Mouse (Mus musculus): Measurements from ENCODE around the gene Gpatch8. TPM values are rescaled to one million over a fixed set of nuclear protein-coding genes. Genes with fewer than 3 reads are reported as not detected.

Gpatch8 gene
- polyA plus RNA-seq, 1 experiment from 2014 or later, result 45.7 TPM

DNA sequence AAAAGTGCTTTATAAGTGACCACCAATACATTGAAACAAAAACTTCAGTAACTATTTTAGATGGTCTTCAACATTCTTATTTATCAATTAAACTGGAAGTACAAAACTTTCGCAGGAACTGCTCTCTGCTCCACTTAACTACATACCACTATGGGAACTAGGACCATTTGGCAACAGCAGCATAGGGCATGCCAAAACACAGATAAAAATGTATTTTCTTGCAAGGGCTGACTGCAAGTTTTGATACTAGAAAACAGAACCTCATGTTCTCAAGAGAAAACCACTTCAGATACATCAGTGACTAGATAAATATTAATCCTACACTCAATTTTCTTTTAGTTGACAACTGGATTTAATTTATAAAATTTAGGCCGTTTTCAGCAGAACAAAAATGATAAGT lies 22.1 kb downstream of the Gpatch8 start:
- H3K9me3 ChIP-seq, result no peaks in the 10 kb centered on the region
- H3K36me3 ChIP-seq, result peaks cover 9% of the 10 kb centered on the region; the same call in 1 of the 2 replicates
- H3K27me3 ChIP-seq (ENCODE audit: insufficient read depth, poor library complexity, severe bottlenecking), result no peaks in the 10 kb centered on the region
- H3K4me3 ChIP-seq, result no peak overlapping the region
- no peak overlapping the region for H3K27ac ChIP-seq
- no peak for DNase-seq (ENCODE audit: low spot score)
- 81% methylated on average over 2 of the region's 2 CpGs for WGBS
- H3K4me1 ChIP-seq, result 0 out of 2 replicates have a peak, but pooled peaks cover 6% of the 10 kb centered on the region

DNA sequence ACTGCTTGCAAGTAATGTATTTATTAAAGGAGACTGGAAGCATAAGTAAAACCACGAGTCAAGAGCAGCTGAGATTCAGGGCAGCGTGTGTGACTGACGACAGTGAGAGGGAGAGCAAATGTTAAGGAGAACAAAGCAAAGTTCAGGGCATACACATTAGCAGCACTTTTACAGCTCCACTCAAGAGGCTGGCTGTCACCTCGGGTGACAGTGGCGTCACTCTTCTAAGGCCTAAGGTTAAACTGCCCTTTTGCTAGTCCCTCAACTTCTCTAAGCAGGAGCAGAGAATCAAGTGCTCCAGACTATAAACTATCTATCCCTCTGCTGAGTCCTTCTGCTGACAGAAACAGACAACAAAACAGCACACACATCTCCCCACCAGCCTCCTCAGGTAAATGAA lies 24.8 kb downstream of the Gpatch8 start:
- 0 out of 2 replicates have a peak overlapping the region, but pooled peaks have one; percentile 11 for H3K27ac ChIP-seq
- no peak overlapping the region for H3K4me3 ChIP-seq

DNA sequence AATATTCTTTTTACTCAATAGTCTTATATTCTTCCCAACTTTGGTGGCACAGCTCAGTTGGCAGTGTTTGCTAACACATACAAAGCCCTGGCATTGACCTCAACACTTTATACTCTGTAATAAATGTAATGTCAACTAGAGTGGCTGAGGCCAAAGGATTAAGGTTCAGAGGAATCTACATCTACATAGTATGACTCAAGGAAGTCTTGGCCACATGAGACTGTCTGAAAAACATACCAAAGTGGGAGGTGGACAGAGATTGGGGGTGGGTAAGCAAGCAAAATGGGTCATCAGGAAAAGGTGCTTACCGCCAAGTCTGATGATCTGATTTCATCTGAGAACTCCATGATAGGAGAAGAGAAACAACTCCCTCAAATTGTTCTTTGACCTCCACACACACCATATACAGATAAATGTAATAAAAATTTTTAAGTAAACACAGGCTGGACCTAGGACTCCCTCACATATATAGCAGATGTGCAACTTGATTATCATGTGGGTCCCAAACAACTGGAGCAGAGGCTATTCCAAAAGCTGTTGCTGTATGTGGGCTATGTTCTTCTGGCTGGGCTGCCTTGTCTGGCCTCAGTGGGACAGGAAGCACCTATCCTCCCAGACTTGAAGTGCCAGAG lies 41.3 kb downstream of the Gpatch8 start:
- no peak for DNase-seq (ENCODE audit: low spot score)
- Histone ChIP-seq H3K4me1 (no peaks in the 10 kb centered on the region; the same call in 1 of the 2 replicates), H3K4me3 (no peak overlapping the region), H3K27ac (no peak overlapping the region), H3K27me3 (ENCODE audit: insufficient read depth, poor library complexity, severe bottlenecking) (no peaks in the 10 kb centered on the region), H3K36me3 (peaks cover 35% of the 10 kb centered on the region), H3K9me3 (no peaks in the 10 kb centered on the region)
- WGBS, result 93% methylated on average over 1 of the region's 1 CpGs

More for the DNA sequence above, 24.8 kb downstream of the Gpatch8 start:
- WGBS, result 41% methylated on average over 5 of the region's 5 CpGs
- DNase-seq (ENCODE audit: low spot score), result no peak
- peaks cover 7% of the 10 kb centered on the region for H3K36me3 ChIP-seq
- no peaks in the 10 kb centered on the region for H3K27me3 ChIP-seq (ENCODE audit: insufficient read depth, poor library complexity, severe bottlenecking)
- H3K9me3 ChIP-seq, result no peaks in the 10 kb centered on the region
- H3K4me1 ChIP-seq, result 0 out of 2 replicates have a peak, but pooled peaks cover 6% of the 10 kb centered on the region

DNA sequence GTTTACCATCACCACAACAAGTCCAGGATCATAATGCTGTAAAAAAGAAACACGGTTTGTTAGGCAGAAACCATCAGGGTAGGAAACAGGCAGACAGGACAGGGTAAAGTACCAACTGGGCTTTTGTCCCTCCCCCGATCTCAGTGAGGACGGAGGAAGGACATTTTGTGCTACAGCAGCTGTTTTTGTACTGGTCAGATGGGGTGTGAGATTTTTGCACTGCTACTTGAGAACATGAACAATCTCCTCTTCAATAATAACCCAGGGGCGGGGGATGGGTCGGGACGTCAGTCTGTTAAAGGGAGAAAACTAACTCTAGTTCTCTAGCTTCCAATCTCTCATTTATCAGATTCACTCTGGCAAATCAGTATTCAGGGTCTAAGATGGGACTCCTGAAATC lies 46.0 kb downstream of the Gpatch8 start:
- 78% methylated on average over 6 of the region's 6 CpGs for WGBS
- Histone ChIP-seq H3K27me3 (ENCODE audit: insufficient read depth, poor library complexity, severe bottlenecking) (no peaks in the 10 kb centered on the region), H3K9me3 (no peaks in the 10 kb centered on the region), H3K4me1 (no peaks in the 10 kb centered on the region; the same call in 1 of the 2 replicates), H3K4me3 (no peak overlapping the region), H3K27ac (no peak overlapping the region), H3K36me3 (peaks cover 37% of the 10 kb centered on the region)
- no peak for DNase-seq (ENCODE audit: low spot score)

DNA sequence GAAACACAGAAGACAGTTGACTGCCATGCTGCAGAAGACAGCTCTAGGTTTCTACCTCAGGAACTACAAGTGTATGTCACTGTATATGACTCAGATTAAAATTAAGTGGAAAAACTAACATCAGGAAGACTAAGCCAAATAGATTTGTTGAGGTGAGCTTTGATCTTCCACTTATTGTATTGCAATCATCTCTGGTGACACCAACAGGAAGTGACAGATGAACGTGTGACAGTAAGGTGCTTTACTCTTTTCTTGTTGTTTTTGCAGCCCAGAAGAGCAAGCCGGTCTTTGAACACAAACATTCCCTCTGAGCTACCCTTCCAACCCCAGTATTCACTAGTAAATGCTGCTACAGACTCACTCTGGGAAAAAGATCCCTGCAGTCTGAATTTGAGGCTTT lies 59.5 kb downstream of the Gpatch8 start:
- H3K4me3 ChIP-seq, result no peak overlapping the region
- peaks cover 13% of the 10 kb centered on the region; the same call in 1 of the 2 replicates for H3K4me1 ChIP-seq
- 75% methylated on average over 2 of the region's 2 CpGs for whole genome bisulfite sequencing
- no peak overlapping the region for H3K27ac ChIP-seq
- no peaks in the 10 kb centered on the region for H3K9me3 ChIP-seq
- DNase-seq (ENCODE audit: low spot score), result no peak
- peaks cover 66% of the 10 kb centered on the region for H3K36me3 ChIP-seq
- H3K27me3 ChIP-seq (ENCODE audit: insufficient read depth, poor library complexity, severe bottlenecking), result no peaks in the 10 kb centered on the region

DNA sequence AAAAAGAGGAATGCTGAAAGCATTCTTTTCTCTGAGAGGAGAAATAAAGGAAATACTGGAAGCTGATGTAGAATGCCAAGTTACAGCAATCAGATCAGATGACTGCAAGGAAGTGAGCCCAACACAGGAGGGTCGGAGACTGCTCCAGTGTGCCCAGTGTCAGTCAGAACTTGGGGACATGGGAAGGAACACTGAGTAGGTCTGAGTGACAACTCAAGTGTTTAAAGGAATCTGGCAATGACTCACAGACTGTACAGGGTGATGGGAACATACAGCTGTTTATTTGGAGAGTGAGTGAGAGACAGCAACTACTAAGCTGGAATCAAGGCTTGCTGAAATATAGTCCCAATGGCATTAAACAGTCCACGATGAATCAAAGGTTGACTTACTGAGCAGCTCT lies 60.0 kb downstream of the Gpatch8 start:
- no peaks in the 10 kb centered on the region for H3K27me3 ChIP-seq (ENCODE audit: insufficient read depth, poor library complexity, severe bottlenecking)
- H3K36me3 ChIP-seq, result peaks cover 64% of the 10 kb centered on the region
- no peaks in the 10 kb centered on the region for H3K9me3 ChIP-seq
- H3K4me3 ChIP-seq, result no peak overlapping the region
- no peak overlapping the region for H3K27ac ChIP-seq
- DNase-seq (ENCODE audit: low spot score), result no peak
- WGBS, result 87% methylated on average over 2 of the region's 2 CpGs
- H3K4me1 ChIP-seq, result peaks cover 13% of the 10 kb centered on the region; the same call in 1 of the 2 replicates

DNA sequence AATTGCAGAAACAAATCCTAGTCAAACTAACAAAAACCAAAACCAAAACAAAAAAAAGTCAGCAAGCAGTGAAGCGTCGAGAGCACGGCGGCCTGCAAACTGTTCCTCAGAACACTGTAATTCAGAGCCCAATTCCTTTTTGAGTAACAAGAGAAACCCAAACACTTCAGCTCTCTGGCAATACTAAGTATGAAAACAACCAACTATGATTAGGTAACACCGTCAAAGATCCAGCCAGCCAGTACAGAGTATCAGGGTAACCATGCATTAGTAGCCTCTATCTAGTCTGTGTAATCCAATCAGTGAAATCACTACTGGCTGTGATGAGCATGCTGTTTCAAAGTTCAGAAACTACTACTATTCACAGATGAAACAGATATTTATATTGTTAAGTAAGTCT lies 60.5 kb downstream of the Gpatch8 start:
- H3K9me3 ChIP-seq, result no peaks in the 10 kb centered on the region
- no peaks in the 10 kb centered on the region for H3K27me3 ChIP-seq (ENCODE audit: insufficient read depth, poor library complexity, severe bottlenecking)
- no peak overlapping the region for H3K4me3 ChIP-seq
- H3K4me1 ChIP-seq, result peaks cover 13% of the 10 kb centered on the region; the same call in 1 of the 2 replicates
- 94% methylated on average over 5 of the region's 5 CpGs for WGBS
- H3K27ac ChIP-seq, result no peak overlapping the region
- no peak for DNase-seq (ENCODE audit: low spot score)
- peaks cover 62% of the 10 kb centered on the region for H3K36me3 ChIP-seq

DNA sequence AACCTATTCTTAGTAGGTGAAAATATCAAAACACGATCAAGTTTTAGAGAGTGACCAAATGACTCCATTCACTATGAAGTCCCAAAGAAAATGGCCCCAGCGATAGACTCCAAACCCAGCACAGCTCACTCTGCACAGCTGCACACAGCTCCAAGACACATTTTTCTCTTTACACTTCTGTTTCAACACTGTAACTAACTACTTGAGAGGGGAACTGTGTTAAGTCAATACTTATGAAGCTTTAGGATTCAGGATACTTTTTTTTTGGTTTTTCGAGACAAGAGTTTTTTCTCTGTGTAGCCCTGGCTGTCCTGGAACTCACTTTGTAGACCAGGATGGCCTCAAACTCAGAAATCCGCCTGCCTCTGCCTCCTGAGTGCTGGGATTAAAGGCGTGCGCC lies 61.1 kb downstream of the Gpatch8 start:
- no peak overlapping the region for H3K4me3 ChIP-seq
- no peak overlapping the region for H3K27ac ChIP-seq
- DNase-seq (ENCODE audit: low spot score), result no peak
- H3K27me3 ChIP-seq (ENCODE audit: insufficient read depth, poor library complexity, severe bottlenecking), result no peaks in the 10 kb centered on the region
- H3K9me3 ChIP-seq, result no peaks in the 10 kb centered on the region
- WGBS, result 93% methylated on average over 6 of the region's 6 CpGs
- peaks cover 13% of the 10 kb centered on the region; the same call in 1 of the 2 replicates for H3K4me1 ChIP-seq
- H3K36me3 ChIP-seq, result peaks cover 56% of the 10 kb centered on the region

DNA sequence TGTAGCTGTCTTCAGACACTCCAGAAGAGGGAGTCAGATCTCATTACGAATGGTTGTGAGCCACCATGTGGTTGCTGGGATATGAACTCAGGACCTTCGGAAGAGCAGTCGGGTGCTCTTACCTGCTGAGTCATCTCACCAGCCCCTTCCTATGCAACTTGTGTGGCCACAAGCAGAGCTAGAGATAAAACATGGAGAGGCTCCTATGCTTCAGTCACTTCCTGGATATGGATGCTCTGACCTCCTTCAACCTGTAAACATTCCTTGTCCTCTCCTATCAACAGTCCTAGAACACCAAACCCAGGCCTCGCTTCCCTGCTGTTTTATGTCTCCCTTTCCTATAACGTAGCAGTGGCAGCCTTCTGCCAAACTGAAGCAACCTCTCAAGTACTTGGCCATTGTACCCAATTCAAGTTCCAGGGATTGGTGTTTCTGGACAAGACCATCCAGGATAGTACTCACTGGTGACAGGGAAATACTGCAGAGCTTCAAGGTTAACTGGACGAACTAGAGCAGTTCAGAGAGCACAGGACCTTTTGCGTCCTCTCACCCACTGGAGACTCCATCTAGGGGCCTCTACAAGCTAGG lies 62.0 kb downstream of the Gpatch8 start:
- H3K27ac ChIP-seq, result peak overlapping the region; percentile 59
- DNase-seq (ENCODE audit: low spot score), result no peak
- no peaks in the 10 kb centered on the region for H3K9me3 ChIP-seq
- H3K36me3 ChIP-seq, result peaks cover 48% of the 10 kb centered on the region
- no peaks in the 10 kb centered on the region for H3K27me3 ChIP-seq (ENCODE audit: insufficient read depth, poor library complexity, severe bottlenecking)
- WGBS, result 71% methylated on average over 7 of the region's 7 CpGs
- H3K4me1 ChIP-seq, result peaks cover 13% of the 10 kb centered on the region; the same call in 1 of the 2 replicates
- H3K4me3 ChIP-seq, result no peak overlapping the region

DNA sequence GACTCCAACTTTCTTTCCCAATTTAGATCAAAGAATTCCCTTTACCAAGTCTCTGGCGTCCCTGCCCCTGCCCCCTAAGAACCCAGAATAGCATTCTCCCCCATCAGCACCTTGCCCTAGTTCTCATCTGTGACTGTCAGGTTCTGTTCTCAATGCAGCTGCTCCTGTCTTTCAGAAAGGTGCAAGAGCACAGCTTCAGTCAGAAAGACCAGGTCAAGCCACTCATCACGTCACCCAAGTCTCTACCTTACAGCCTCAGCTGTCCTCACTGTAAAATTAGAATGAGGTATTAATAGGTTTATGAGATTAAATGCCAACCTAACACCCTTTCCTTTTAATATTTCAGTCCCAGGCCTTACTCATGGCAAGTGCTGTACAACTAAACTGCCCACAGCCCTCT lies 63.0 kb downstream of the Gpatch8 start:
- no peaks in the 10 kb centered on the region for H3K9me3 ChIP-seq
- no peak for DNase-seq (ENCODE audit: low spot score)
- H3K4me3 ChIP-seq, result no peak overlapping the region
- 39% methylated on average over 2 of the region's 2 CpGs for WGBS
- no peaks in the 10 kb centered on the region for H3K27me3 ChIP-seq (ENCODE audit: insufficient read depth, poor library complexity, severe bottlenecking)
- H3K4me1 ChIP-seq, result peaks cover 13% of the 10 kb centered on the region; the same call in 1 of the 2 replicates
- 0 out of 2 replicates have a peak overlapping the region, but pooled peaks have one; percentile 22 for H3K27ac ChIP-seq
- peaks cover 39% of the 10 kb centered on the region for H3K36me3 ChIP-seq

DNA sequence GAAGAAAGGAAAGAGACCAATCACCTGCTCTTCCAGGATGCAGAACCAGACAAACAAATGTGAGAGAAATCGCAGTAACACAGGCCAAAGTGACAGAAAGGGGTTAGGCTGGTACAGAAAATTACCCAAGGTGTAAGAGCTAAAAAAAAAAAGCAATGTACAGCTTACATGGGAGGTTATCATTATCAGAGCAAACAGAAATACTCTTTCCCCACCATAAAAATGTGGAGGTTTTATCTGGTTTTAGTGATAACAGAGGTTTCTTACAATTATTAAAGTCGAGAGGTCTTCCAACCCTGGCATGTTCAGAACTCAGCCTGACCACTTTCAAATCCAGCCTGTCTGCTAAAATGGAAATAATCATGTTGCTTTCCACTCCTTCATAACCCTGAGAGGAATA lies 68.3 kb downstream of the Gpatch8 start:
- Histone ChIP-seq H3K36me3 (peaks cover 47% of the 10 kb centered on the region), H3K4me3 (no peak overlapping the region), H3K27me3 (ENCODE audit: insufficient read depth, poor library complexity, severe bottlenecking) (no peaks in the 10 kb centered on the region), H3K4me1 (peaks cover 2% of the 10 kb centered on the region; the same call in 1 of the 2 replicates), H3K9me3 (no peaks in the 10 kb centered on the region), H3K27ac (no peak overlapping the region)
- no peak for DNase-seq (ENCODE audit: low spot score)
- 71% methylated on average over 2 of the region's 2 CpGs for WGBS

DNA sequence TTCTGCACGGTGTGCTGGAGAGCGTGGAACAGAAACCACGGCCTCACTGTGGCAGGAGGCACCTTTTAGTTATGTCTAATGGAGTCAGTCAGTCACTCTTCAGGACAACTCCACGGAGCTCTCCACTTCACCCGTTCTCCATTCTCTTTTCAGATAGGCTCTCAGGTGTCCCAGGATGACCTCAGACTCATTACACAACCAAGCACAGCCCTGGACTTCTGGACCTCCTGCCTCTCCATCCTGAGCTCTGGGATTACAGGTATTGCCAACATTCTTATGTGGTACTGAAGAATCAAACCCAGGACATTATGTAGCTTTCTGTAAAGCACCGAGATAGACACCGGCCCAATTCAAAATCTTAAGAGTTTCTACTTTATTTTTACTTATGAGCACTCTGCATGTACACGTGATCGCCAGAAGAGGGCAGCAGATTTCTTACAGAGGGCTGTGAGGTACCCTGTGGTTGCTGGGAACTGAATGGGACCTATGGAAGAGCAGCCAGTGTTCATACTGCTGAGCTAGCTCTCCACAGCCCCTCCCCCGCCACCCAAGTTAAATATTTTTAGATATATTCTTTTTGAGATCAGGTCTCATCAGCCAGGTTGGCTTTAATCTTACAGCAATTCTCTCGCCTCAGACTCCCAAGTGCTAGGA lies 69.3 kb downstream of the Gpatch8 start:
- WGBS, result 70% methylated on average over 11 of the region's 11 CpGs
- Histone ChIP-seq H3K27ac (no peak overlapping the region), H3K4me3 (no peak overlapping the region), H3K9me3 (no peaks in the 10 kb centered on the region), H3K36me3 (peaks cover 50% of the 10 kb centered on the region), H3K4me1 (no peaks in the 10 kb centered on the region), H3K27me3 (ENCODE audit: insufficient read depth, poor library complexity, severe bottlenecking) (no peaks in the 10 kb centered on the region)
- no peak for DNase-seq (ENCODE audit: low spot score)

DNA sequence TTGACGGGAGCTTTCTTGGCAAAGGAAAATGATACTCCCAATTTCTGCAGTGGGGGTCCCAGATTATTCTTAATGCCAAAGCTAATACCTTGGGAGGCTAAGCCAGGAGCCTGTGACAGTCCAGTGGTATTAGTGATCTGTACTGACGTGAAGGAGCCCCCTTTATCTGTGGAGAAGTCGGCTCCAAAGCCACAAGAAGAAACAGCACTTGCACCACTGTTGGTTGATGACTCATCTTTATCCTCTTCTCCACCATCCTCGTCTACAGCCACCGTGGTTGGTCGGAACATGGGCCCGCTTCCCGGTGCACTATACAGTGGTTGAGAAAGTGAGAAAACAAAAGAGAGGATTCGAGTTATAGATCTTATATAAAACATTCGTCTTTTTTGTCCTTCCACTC lies 74.4 kb downstream of the Gpatch8 start:
- no peak overlapping the region for H3K27ac ChIP-seq
- 88% methylated on average over 10 of the region's 10 CpGs for WGBS
- no peaks in the 10 kb centered on the region for H3K9me3 ChIP-seq
- peak; percentile 52 for DNase-seq (ENCODE audit: low spot score)
- H3K4me3 ChIP-seq, result no peak overlapping the region
- H3K27me3 ChIP-seq (ENCODE audit: insufficient read depth, poor library complexity, severe bottlenecking), result no peaks in the 10 kb centered on the region
- no peaks in the 10 kb centered on the region for H3K4me1 ChIP-seq
- peaks cover 87% of the 10 kb centered on the region for H3K36me3 ChIP-seq

Data from heart, embryonic 10.5 days (tissue).